Mouse (Mus musculus) fat pad, adult 2 months (tissue): ENCODE measurements at regions not wholly inside any gene's neighbourhood (a gene's known extent, or its start where the extent isn't known, plus 50 kb on each side); places are given as distances from the start of the nearest gene placed in this dataset.

Source experiments
- DNase-seq: peaks from one replicate; pipeline ENCODE4 v3.0.0-alpha.2; 2011; ENCODE audit warnings: low read depth, low spot score; ENCODE audit errors: extremely low read depth

GRCm38 (mm10) chr12:107539683-107540082 is 51.3 kb downstream of the 3110018I06Rik start:
- no peak for DNase-seq

GRCm38 (mm10) chr12:107541196-107541595 is 52.8 kb downstream of the 3110018I06Rik start:
- no peak for DNase-seq

- DNase-seq: no peak
Measured at GRCm38 (mm10) chr12:107547194-107547885, 58.9 kb downstream of the 3110018I06Rik start.

GRCm38 (mm10) chr12:107547886-107548448 is 59.5 kb downstream of the 3110018I06Rik start:
- DNase-seq: peak; percentile 10

- no peak for DNase-seq
Measured at GRCm38 (mm10) chr12:107549452-107550296, 61.2 kb downstream of the 3110018I06Rik start.

GRCm38 (mm10) chr12:107559191-107559590 is 70.8 kb downstream of the 3110018I06Rik start:
- no peak for DNase-seq

GRCm38 (mm10) chr12:107560100-107560499 is 71.7 kb downstream of the 3110018I06Rik start:
- no peak for DNase-seq

- DNase-seq: no peak
Measured at GRCm38 (mm10) chr12:107572586-107572985, 84.2 kb downstream of the 3110018I06Rik start.

- no peak for DNase-seq
Measured at GRCm38 (mm10) chr12:107579508-107579907, 91.1 kb downstream of the 3110018I06Rik start.

GRCm38 (mm10) chr12:107583151-107583720 is 94.8 kb downstream of the 3110018I06Rik start:
- no peak for DNase-seq

GRCm38 (mm10) chr12:107585696-107586225 is 97.3 kb downstream of the 3110018I06Rik start:
- DNase-seq: no peak

- no peak for DNase-seq
Measured at GRCm38 (mm10) chr12:107596236-107596635, 107.8 kb downstream of the 3110018I06Rik start.

GRCm38 (mm10) chr12:107600576-107600975 is 112.1 kb downstream of the 3110018I06Rik start:
- no peak for DNase-seq

- DNase-seq: no peak
Measured at GRCm38 (mm10) chr12:107608966-107609365, 120.5 kb downstream of the 3110018I06Rik start.

- no peak for DNase-seq
Measured at GRCm38 (mm10) chr12:107609986-107610385, 121.6 kb downstream of the 3110018I06Rik start.

- DNase-seq: no peak
Measured at GRCm38 (mm10) chr12:107617212-107617994, 129.0 kb downstream of the 3110018I06Rik start.

- DNase-seq: no peak
Measured at GRCm38 (mm10) chr12:107624446-107624845, 136.0 kb downstream of the 3110018I06Rik start.

GRCm38 (mm10) chr12:107648008-107648407 is 159.6 kb downstream of the 3110018I06Rik start:
- no peak for DNase-seq

- peak; percentile 23 for DNase-seq
Measured at GRCm38 (mm10) chr12:107652126-107652728, 163.8 kb downstream of the 3110018I06Rik start.

- no peak for DNase-seq
Measured at GRCm38 (mm10) chr12:107653131-107653530, 164.7 kb downstream of the 3110018I06Rik start.
